ENCODE assay signal across 25 mouse cellular contexts in the genomic region with DNA sequence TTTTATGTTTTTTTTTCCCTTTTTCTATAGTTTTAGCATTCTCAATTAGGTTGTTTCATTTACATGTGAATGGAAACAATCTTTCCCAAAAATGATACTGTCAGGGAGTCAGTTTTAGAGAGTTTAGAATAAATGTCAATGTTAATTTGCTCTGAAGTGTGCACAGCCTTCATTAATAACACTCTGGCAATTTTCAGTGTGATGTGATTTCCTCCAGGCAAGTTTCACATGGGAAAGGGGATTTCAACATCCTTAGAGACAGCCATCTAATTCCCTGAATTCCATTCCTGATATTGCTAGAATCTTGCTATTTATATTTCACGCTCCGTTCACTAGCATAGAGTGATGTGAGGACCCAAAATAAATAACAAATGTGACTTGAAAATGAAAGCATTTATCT. TPM values are rescaled to one million over a fixed set of nuclear protein-coding genes. Genes with fewer than 3 reads are reported as not detected.
"Had no signal": no experiment of that assay in that cellular context is flagged by ENCODE, and none has a peak within 500 bp of the region (broad histone marks: within the 10 kb centered on the region; RNA-seq: fewer than 3 reads in every experiment).

No protein-coding gene starts in this region.

- H3K9me3 ChIP-seq: kidney, embryonic 15.5 days; limb, embryonic 12.5 days; limb, embryonic 15.5 days; neural tube, embryonic 12.5 days; neural tube, embryonic 15.5 days had no signal

- H3K9ac ChIP-seq: kidney, embryonic 15.5 days; limb, embryonic 12.5 days; limb, embryonic 15.5 days; liver, embryonic 14.5 days; liver, postnatal 0 days; lung, embryonic 14.5 days; neural tube, embryonic 12.5 days; neural tube, embryonic 15.5 days had no signal

- H3K27me3 ChIP-seq: kidney, embryonic 15.5 days; limb, embryonic 12.5 days; limb, embryonic 15.5 days; neural tube, embryonic 12.5 days; neural tube, embryonic 15.5 days had no signal

- H3K4me1 ChIP-seq: kidney, embryonic 15.5 days; limb, embryonic 12.5 days; limb, embryonic 15.5 days; neural tube, embryonic 12.5 days; neural tube, embryonic 15.5 days had no signal

- H3K4me2 ChIP-seq: kidney, embryonic 15.5 days; limb, embryonic 12.5 days; limb, embryonic 15.5 days; liver, embryonic 11.5 days; lung, embryonic 14.5 days; midbrain, embryonic 11.5 days; neural tube, embryonic 12.5 days; neural tube, embryonic 15.5 days had no signal

- H3K4me3 ChIP-seq: kidney, embryonic 15.5 days; limb, embryonic 12.5 days; limb, embryonic 15.5 days; neural tube, embryonic 12.5 days; neural tube, embryonic 15.5 days had no signal

- H3K36me3 ChIP-seq: kidney, embryonic 15.5 days; limb, embryonic 12.5 days; limb, embryonic 15.5 days; neural tube, embryonic 12.5 days; neural tube, embryonic 15.5 days had no signal

- ATAC-seq: intestine, embryonic 16.5 days; liver, postnatal 0 days had no signal

- H3K27ac ChIP-seq: kidney, embryonic 15.5 days; limb, embryonic 12.5 days; limb, embryonic 15.5 days; liver, embryonic 14.5 days; neural tube, embryonic 12.5 days; neural tube, embryonic 15.5 days; stomach, postnatal 0 days had no signal

- DNase-seq: kidney, adult 8-10 months; kidney, postnatal 10 days; kidney, postnatal 36 days; left cerebral cortex, postnatal 4 days; liver, postnatal 0 days; lung, embryonic 14.5 days; lung, postnatal 10 days; lung, postnatal 4 days; right cerebral cortex, adult 18-20 months; right cerebral cortex, postnatal 14 days; right cerebral cortex, postnatal 4 days; thymus, adult 2 months; thymus, postnatal 14 days; thymus, postnatal 4 days had no signal

RNA-seq across cellular contexts. Expression of a gene that starts 55.2 kb away (rescaled TPM):
- polyA plus RNA-seq: liver, embryonic 14.5 days; liver, postnatal 0 days; stomach, embryonic 14.5 days had no signal
